Mouse (Mus musculus) CD4-positive helper T cell, adult 2 months (primary cell): Measurements from ENCODE around the gene Gm5478.
"Not testable (repeated sequence)": the region's sequence is repeated elsewhere in the genome, so short reads cannot be mapped to it uniquely, and the experiment has no call there.

Experiments used
- DNase-seq: peaks from one replicate; pipeline ENCODE4 v3.0.0-alpha.2; 2012; ENCODE audit warnings: low read depth, missing footprints, low spot score

The Gm5478 gene

DNA sequence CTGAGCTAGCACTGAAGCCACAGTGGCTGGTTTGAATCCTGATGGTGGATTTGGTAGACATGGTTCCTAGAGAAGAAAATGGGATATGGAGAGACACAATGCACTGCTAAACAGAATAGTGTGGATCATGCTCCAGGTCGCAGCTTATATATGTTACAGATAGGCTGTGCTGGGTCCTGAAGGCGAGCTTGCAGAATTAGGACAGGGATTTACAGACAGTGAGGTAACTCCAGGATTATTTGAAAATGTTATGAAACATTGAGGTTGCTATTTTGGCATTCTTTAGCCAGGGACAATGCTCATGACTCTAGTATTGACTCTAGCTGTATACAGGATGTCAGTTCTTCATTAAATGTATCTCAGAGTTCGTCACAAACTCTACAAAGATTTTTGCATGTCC is at the start of gene Gm5478:
Gene Gm5478, minus strand, starts transcription at position 101 of the 400 bp plus-strand sequence.
- DNase-seq: no peak

DNA sequence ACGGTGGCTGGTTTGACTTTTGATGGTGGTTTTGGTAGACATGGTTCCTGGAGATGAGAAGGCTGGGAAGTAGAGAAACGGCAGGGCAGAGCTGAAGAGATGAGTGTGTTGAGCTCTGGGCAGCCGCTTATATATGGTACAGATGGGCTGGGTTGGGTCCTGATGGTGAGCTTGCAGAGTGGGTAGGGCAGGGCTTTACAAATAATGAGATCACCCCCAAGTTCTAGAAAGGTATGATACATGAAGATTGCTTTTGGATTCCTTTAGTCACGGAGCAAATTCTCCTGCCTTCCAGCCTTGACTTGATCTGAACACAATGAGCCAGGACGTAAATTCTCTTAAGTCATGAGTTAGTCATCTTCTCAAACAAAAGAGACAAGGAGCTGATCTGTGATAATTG is 47.0 kb upstream of the Gm5478 start, which contains the start of gene Krt6a:
Gene Krt6a, minus strand, starts transcription at position 101 of the 400 bp plus-strand sequence.
- DNase-seq: no peak

DNA sequence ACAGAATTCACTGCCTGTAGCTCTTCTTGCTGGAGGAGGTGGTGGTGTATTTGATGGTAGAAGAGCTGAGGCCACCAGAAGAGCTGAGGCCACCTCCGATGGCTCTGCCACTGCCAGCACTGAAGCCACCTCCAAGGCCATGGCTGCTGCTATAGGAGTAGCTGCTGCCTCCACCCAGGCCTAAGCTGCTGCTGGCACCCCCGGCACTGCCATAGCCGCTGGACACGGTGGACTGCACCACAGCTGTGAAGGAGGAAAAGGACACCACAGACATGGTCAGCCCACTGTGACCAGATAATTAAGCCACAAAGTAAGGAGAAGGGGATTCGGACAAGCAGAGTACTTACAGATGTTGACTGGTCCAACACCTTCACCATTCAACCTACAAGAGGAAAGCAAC is 43.3 kb upstream of the Gm5478 start:
- DNase-seq: not testable (repeated sequence)

DNA sequence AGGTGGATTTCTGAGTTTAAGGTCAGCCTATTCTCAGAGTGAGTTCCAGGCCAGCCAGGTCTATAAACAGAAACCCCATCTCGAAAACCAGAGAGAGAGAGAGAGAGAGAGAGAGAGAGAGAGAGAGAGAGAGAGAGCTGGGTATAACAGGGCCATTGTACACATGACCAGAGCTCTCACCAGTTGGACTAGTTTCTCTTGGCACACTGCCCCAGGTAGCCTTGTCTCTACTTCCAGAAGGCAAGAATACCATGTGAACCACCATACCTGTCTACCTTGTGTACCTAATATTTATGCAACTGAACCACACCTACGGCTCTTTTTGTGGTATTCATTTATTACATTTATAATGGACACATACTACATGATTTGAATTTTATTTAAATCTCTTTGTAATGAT is 41.0 kb upstream of the Gm5478 start:
- DNase-seq: no peak

DNA sequence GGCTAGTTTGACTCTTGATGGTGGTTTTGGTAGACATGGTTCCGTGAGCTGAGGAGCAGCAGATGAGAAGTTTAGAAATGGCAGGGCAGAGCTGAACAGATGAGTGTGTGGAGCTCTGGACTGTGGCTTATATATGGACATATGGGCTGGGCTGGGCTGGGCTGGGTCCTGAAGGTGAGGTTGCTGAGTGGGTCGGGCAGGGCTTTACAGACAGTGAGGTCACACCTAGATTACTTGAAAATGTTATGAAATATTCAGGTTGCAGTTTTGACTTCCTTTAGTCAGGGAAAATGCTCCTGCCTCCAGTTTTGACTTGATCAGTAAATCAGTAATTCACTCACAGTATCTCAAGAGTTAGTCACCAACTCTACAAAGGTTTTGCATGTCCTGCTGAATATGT is 33.0 kb upstream of the Gm5478 start, which contains the start of gene Krt6b:
Gene Krt6b, minus strand, starts transcription at position 101 of the 400 bp plus-strand sequence.
- DNase-seq: no peak

DNA sequence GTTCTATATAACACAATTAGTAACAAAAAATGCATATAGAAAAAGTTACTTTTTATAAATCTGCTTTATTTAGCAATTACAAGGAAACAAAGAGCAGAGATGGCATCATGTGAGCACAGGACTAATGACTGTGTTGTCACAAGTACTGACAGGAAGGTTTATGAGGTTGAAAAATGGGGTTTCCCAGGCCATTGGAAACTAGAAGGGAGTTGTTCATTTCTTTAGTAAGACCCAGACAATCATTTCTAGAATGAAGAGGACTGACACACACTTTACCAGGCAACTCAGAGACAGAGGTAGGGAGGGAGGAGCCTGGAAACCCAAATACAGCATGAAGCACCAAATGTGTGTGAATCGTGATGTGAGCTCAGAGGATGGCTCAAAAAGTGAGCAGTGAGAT is 28.8 kb upstream of the Gm5478 start:
- no peak for DNase-seq

DNA sequence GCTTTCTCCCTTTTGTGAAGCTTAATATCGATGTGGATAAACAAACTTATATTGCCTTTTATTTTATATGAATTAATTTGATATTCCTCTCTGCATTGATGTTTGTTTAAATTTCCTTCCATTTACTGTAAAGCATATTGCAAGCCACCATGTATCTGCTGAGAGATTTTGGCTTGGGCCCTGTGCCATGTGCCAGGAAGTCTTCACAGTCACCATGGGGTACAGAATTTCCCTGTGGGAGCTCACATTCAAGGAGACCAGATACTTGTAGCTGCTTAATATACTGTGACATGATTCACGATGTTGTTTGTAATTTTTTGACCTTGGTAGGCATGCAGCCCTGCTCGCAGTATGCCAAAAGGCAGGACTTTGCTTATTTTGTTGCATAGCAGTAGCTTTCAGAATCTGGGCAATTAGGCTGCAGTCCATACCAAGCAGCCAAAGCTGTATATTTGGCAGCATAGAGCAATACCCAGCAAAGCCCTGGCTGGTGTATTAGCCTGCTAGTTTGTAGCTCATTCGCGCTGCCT is 5.6 kb upstream of the Gm5478 start:
- DNase-seq: no peak

DNA sequence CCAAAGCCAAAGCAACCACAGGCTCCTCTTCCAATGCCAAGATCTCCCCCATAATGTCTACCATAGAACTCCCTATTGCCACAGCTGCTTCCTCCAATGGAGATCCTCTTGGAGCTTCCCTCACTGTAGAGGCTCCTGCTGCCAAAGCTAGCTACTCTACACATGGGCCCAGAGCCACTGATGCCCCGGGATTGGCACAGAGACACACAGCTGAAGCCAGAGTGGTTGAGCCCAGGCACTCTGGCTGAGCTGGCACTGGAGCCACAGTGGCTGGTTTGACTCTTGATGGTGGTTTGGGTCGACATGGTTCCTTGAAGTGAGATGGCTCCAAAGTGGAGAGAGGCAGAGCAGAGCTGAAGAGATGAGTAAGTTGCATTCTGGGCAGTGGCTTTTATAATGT is 19.3 kb downstream of the Gm5478 start, which contains the start of gene Gm5414:
Gene Gm5414, minus strand, starts transcription at position 305 of the 400 bp plus-strand sequence.
- DNase-seq: no peak

DNA sequence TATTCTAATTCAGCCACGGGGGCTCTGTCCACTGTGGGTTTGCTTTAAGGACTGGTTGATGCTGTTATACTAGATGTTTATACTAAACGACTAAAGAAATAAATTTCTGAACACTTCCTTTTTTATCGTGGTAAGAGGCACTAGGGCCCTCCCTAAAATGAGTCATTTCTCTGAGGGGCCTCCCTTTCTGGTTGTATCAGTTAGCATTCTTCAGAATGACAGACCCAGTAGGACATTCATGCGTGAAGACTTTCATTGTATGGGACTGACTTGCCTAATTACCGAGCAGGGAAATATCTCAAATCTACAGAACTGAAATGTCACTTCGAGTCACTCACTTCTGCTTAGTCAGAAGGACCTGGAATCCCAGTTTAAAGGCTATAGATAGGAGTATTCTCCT is 48.1 kb downstream of the Gm5478 start:
- no peak for DNase-seq
